Mouse (Mus musculus): Measurements from ENCODE around the gene Twnk.

GRCm38 (mm10) chr19:45027848-45028247 lies 22.4 kb downstream of the Twnk start:
- TF ChIP-seq TAL1 (IDR thresholded peaks at IDR 0.05; ENCODE audit: low read length) (no peak), GATA1 (IDR thresholded peaks at IDR 0.05; ENCODE audit: low read length) (no peak)

All from erythroblast, embryonic 14.5 days (primary cell).